Mouse (Mus musculus): Measurements from ENCODE around the gene Pfdn5. TPM values are rescaled to one million over a fixed set of nuclear protein-coding genes. Genes with fewer than 3 reads are reported as not detected.
A peak's percentile ranks its signal among the peaks of the same experiment; 100 is the strongest.

Gene Pfdn5
- total RNA-seq, 1 experiment: 201 TPM

GRCm38 (mm10) chr15:102377163-102377543 lies 51.2 kb downstream of the Pfdn5 start:
- H3K27ac ChIP-seq (ENCODE audit: insufficient read depth, low read depth, low read length, poor library complexity, severe bottlenecking): no peak overlapping the region
- TF ChIP-seq CHD2 (IDR thresholded peaks at IDR 0.05; ENCODE audit: low read depth, low read length): peak; percentile 52; the same call in 1 of the 2 replicates
- TF ChIP-seq ZNF384 (IDR thresholded peaks at IDR 0.05; ENCODE audit: low read depth, low read length): no peak
- TF ChIP-seq HCFC1 (IDR thresholded peaks at IDR 0.05; ENCODE audit: borderline replicate concordance, insufficient read depth, low read length): peak; percentile 45; the same call in 1 of the 2 replicates
- H3K9ac ChIP-seq (ENCODE audit: insufficient read depth, low read depth, low read length, poor library complexity, severe bottlenecking): peak overlapping the region; percentile 63; the same call in 1 of the 2 replicates
- H3K36me3 ChIP-seq (ENCODE audit: control insufficient read depth, insufficient read depth, low read length, poor library complexity, severe bottlenecking): no peaks in the 10 kb centered on the region
- no peaks in the 10 kb centered on the region for H3K9me3 ChIP-seq (ENCODE audit: control insufficient read depth, insufficient read depth, low read depth, low read length)
- in situ Hi-C loops (cut with MboI; ENCODE audit: low sequenced_read_pairs in 2 of 2, unreplicated experiment in 2 of 2): no loop called here
- DNase-seq (ENCODE audit: low read depth, low spot score): peak; percentile 91
- H3K4me1 ChIP-seq (ENCODE audit: control insufficient read depth in 2 of 2, insufficient read depth in 2 of 2, low read length in 2 of 2, poor library complexity in 1 of 2): peaks cover 3 to 11% of the 10 kb centered on the region in 2 experiments; a peak in 3 of 4 replicates
- H3K4me3 ChIP-seq (ENCODE audit: insufficient read depth in 1 of 2, low read depth in 1 of 2, low read length in 2 of 2, poor library complexity in 1 of 2, severe bottlenecking in 1 of 2): peak overlapping the region; percentile 80 to 85

- H3K4me1 ChIP-seq (ENCODE audit: control insufficient read depth in 2 of 2, insufficient read depth in 2 of 2, low read length in 2 of 2, poor library complexity in 1 of 2): peaks cover 3 to 11% of the 10 kb centered on the region in 2 experiments; a peak in 3 of 4 replicates
- TF ChIP-seq ZNF384 (IDR thresholded peaks at IDR 0.05; ENCODE audit: low read depth, low read length): no peak
- TF ChIP-seq CHD2 (IDR thresholded peaks at IDR 0.05; ENCODE audit: low read depth, low read length): no peak
- TF ChIP-seq HCFC1 (IDR thresholded peaks at IDR 0.05; ENCODE audit: borderline replicate concordance, insufficient read depth, low read length): no peak
- TF ChIP-seq MAFK (IDR thresholded peaks at IDR 0.05; ENCODE audit: insufficient read depth, low read depth, low read length): no peak
- no peak for TF ChIP-seq ZC3H11A (IDR thresholded peaks at IDR 0.05; ENCODE audit: borderline replicate concordance, low read depth, low read length)
- H3K9ac ChIP-seq (ENCODE audit: insufficient read depth, low read depth, low read length, poor library complexity, severe bottlenecking): 0 out of 2 replicates have a peak overlapping the region, but pooled peaks have one; percentile 12
- no peak for DNase-seq (ENCODE audit: low read depth, low spot score)
- H3K4me3 ChIP-seq (ENCODE audit: insufficient read depth in 1 of 2, low read depth in 1 of 2, low read length in 2 of 2, poor library complexity in 1 of 2, severe bottlenecking in 1 of 2): peak overlapping the region in 1 of 2 experiments; percentile 14; a peak in 1 of 4 replicates
- no peaks in the 10 kb centered on the region for H3K9me3 ChIP-seq (ENCODE audit: control insufficient read depth, insufficient read depth, low read depth, low read length)
- in situ Hi-C loops (cut with MboI; ENCODE audit: low sequenced_read_pairs in 2 of 2, unreplicated experiment in 2 of 2): no loop called here
- H3K36me3 ChIP-seq (ENCODE audit: control insufficient read depth, insufficient read depth, low read length, poor library complexity, severe bottlenecking): no peaks in the 10 kb centered on the region
- H3K27ac ChIP-seq (ENCODE audit: insufficient read depth, low read depth, low read length, poor library complexity, severe bottlenecking): no peak overlapping the region
Observed at GRCm38 (mm10) chr15:102377810-102378262, 51.9 kb downstream of the Pfdn5 start.

Other genes with a start within 250 kb of the Pfdn5 start
- gene Tns2, start 225.7 kb upstream of the Pfdn5 start, total RNA-seq (2012; rRNA removed): 4.5 and 4.9 TPM in 2 replicates
- 22.7 and 34.8 TPM in 2 replicates for gene Spryd3, start 189.9 kb upstream of the Pfdn5 start, total RNA-seq (2012; rRNA removed)
- gene Igfbp6, start 181.8 kb upstream of the Pfdn5 start, total RNA-seq (2012; rRNA removed): 4.2 and 7.5 TPM in 2 replicates
- gene Soat2, start 175.6 kb upstream of the Pfdn5 start, total RNA-seq (2012; rRNA removed): 5.3 and 9.5 TPM in 2 replicates
- gene Zfp740, start 122.9 kb upstream of the Pfdn5 start, total RNA-seq (2012; rRNA removed): 97.3 and 98.5 TPM in 2 replicates
- 47.3 and 51.9 TPM in 2 replicates for gene Csad, start 121.4 kb upstream of the Pfdn5 start, total RNA-seq (2012; rRNA removed)
- gene Itgb7, start 94.2 kb upstream of the Pfdn5 start, total RNA-seq (2012; rRNA removed): 34.0 and 93.0 TPM in 2 replicates
- 101 and 115 TPM in 2 replicates for gene Rarg, start 68.6 kb upstream of the Pfdn5 start, total RNA-seq (2012; rRNA removed)
- gene Gm9918, start 55.6 kb upstream of the Pfdn5 start, total RNA-seq (2012; rRNA removed): 0.45 and 1.0 TPM in 2 replicates
- gene Mfsd5, start 46.7 kb upstream of the Pfdn5 start, total RNA-seq (2012; rRNA removed): 89.9 and 95.7 TPM in 2 replicates
- 84.1 TPM in 2 replicates for gene Espl1, start 29.9 kb upstream of the Pfdn5 start, total RNA-seq (2012; rRNA removed)
- gene Myg1, start 5.6 kb downstream of the Pfdn5 start, total RNA-seq (2012; rRNA removed): 84.7 and 109 TPM in 2 replicates
- gene Aaas, start 24.7 kb downstream of the Pfdn5 start, total RNA-seq (2012; rRNA removed): 69.2 and 86.0 TPM in 2 replicates
- 0.09 TPM in 1 of 2 replicates, not detected in the other for gene Sp7, start 41.1 kb downstream of the Pfdn5 start, total RNA-seq (2012; rRNA removed)
- 93.4 and 130 TPM in 2 replicates for gene Sp1, start 80.0 kb downstream of the Pfdn5 start, total RNA-seq (2012; rRNA removed)
- 5.6 and 16.5 TPM in 2 replicates for gene Amhr2, start 119.3 kb downstream of the Pfdn5 start, total RNA-seq (2012; rRNA removed)
- 13.2 and 26.3 TPM in 2 replicates for gene Prr13, start 132.9 kb downstream of the Pfdn5 start, total RNA-seq (2012; rRNA removed)
- 206 and 377 TPM in 2 replicates for gene Pcbp2, start 144.4 kb downstream of the Pfdn5 start, total RNA-seq (2012; rRNA removed)
- not detected in 2 replicates for gene Gm10337, start 177.6 kb downstream of the Pfdn5 start, total RNA-seq (2012; rRNA removed)
- gene Map3k12, start 190.9 kb downstream of the Pfdn5 start, total RNA-seq (2012; rRNA removed): 18.1 and 25.4 TPM in 2 replicates
- gene Tarbp2, start 192.1 kb downstream of the Pfdn5 start, total RNA-seq (2012; rRNA removed): 163 and 184 TPM in 2 replicates
- 1.9 and 2.6 TPM in 2 replicates for gene Npff, start 198.8 kb downstream of the Pfdn5 start, total RNA-seq (2012; rRNA removed)

All from ES-E14 (cell line).